Mouse (Mus musculus) cerebellum, postnatal 14 days (tissue): ENCODE measurements at regions not wholly inside any gene's neighbourhood (a gene's known extent, or its start where the extent isn't known, plus 50 kb on each side); places are given as distances from the start of the nearest gene placed in this dataset.

Experiments used
- DNase-seq, 2 experiments: peaks; one replicate each; pipeline ENCODE4 v3.0.0; 2021; ENCODE audit warnings: mixed read lengths in 2 of 2

DNA sequence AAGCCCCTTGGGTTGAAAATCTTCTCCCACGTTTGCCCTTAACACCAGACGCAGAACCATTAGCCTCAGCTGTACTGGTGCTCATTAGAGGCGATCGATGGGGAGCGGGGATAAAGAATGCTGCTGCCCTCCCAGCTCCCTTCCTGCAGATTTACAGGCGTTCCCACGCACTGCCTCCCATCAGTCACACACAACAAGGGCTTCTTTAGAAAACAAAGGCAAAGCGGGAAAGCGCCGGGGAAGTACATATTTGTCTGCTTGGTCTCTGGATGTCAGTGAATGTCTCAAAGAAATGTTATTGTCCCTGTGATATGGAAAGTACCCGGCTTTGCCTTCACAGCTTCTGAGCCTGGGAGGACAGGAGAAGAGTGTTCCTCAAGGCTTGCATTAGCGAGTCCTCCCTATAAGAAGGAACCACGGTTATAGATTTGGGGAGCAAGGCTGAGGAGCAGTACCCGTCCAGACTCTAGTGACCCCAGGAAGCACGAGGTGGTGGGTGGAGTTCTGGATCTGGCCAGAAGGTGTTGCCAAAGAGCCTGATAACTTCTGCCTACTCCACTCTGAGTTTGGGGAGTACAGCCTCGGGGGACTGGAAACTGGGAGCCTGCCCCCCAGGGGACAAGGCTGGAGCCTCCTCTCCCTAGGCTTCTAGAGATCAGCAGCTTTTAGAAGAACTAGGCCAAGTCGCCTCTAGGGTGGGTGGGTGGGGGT, 173.0 kb upstream of the Mki67 start:
- peak in 1 of 2 experiments; percentile 35 for DNase-seq

GRCm38 (mm10) chr7:135898876-135899275, 182.7 kb upstream of the Mki67 start:
- DNase-seq, result peak; percentile 52 to 76

GRCm38 (mm10) chr7:135899765-135900164, 183.6 kb upstream of the Mki67 start:
- DNase-seq, result no peak

DNA sequence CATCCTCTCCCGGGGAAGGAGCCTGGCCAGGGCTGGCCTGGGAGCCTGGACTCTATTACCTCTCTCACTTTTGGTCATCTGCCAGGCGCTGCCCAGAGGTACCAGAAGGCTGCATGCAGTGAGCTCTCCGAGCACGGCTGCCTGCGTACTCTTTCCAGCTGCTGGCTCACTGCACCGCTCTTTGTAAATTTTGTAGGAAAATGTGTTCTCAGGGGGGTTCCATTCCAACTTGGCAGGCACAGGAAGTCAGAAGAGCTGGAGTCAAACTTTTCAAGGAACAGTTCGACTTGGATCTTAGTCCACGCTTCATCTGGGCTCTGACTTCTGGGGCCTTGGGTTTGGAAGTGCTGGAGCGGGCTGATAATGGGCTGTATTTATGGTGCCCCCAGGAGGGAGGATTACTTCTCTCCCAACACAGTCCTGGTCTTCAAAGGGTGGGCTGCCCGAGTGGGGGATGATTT, 184.7 kb upstream of the Mki67 start:
- DNase-seq, result peak; percentile 28 to 29

DNA sequence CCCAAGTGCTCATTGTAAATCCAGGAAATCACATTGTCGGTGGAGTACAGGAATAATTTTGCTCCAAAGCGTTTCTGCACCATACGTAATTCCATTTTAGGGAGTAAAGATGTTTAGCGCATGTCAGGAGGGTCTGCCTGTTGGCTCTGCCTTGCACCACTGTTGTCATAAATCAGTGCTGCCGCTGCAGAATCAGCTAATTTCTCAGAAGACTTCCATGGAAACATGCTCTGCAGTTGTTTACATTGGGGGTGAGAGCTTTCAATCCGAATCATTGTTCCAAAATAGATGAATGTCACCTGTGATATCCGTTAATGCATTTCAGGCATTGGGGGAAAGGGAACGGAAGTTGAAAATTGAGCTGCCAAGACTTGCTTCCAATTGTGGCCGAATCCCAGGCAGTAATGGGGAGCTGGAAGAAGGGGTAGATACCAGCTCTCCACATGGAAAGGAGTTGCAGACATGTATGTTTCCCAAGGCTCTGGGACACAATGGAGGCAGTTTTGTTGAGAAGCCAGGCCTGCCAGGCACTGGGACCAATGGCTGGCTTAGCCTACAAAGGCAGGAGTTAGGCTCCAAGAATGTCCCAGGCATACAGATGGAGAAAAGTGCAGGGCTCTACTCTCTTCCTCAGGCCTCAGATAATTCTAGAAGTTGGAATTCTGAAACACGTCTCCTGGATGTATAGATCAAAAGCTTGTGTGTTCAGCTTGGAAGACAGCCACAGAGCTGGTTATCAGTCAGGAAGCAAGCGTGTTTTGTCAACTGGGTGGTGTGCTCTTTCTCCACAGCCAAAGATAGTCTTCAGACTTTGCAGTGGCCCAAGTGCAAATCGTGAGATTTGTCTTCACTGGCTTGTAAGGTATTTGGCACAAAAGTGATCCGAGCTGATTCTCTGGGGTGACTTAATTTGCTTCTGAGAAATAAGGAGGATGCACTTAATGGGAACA, 186.2 kb upstream of the Mki67 start:
- DNase-seq, result no peak

- DNase-seq, result no peak
Measured at GRCm38 (mm10) chr7:135911376-135911775, 195.2 kb upstream of the Mki67 start.

DNA sequence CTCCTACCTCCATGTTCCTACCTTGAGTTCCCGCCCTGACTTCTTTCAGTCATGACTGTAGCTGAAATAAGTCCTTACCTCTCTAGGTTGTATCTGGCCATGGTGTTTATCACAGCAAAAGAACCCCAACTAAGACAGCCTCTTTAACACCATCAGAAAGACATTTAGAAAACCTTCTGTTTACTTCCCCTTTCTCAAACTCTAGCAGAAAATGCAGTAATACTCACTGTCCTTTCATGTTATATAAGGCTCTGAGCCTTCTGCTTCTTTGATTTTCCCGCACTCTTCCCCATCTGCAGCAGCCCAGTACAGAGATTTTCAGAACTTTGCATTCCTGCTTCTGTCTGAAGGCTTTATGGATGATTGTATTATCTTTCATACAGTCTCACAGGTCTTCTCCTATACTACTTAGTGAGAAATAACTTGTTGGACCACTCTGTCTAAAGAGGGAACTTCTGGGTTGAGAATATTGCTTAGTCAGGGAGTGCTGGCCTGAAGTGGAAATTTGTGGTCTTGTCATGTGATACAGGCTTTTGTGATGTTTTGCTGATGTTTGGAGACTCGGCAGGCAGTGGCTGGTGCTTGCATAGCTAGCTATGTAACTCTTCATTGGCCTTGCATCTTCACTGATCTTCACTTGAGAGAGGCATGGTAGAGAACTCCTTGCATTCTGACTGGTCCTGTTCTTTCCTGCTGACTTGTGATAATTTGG, 197.9 kb upstream of the Mki67 start:
- DNase-seq, result no peak

GRCm38 (mm10) chr7:135923876-135924275, 207.7 kb upstream of the Mki67 start:
- DNase-seq, result no peak

DNA sequence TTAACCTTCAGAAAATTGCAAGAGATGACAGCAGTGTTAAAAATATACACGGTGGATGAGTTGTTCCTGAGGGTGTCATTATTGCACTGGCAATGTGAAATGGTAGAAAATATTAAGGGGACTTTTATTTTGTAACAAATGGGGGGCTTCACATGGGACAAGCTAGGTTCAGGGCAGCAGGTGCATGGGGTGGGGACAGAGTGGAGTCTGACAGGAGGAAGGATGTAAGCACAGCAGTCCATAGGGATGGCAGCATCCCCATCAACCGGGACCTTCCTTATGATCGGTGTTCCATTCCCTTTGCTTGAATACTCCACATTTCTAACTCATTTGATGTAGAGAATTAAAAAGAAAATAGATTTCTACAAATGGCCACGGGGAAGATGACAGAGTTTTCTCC, 208.5 kb upstream of the Mki67 start:
- DNase-seq, result no peak

DNA sequence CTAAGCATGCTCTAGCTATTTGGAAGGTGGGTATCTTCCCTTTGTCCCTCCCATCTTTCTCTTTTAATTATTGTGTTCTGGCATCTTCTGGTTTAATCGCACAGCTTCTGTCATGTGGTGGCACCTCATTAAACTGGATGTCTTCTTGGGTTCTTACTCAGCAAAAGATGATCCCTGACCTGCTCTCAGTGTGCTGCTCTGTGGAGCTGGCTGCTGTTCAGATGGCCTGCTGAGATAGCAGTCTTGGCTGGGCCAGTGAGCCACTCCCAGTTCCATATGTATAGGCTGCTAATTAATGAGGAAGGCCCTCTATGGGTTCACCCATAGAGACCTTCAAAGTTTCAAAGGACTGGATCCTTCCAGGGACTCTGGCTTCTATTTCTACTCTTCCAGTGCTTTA, 213.9 kb upstream of the Mki67 start:
- DNase-seq, result peak; percentile 14 to 21

GRCm38 (mm10) chr7:135932595-135933175, 216.5 kb upstream of the Mki67 start:
- DNase-seq, result peak; percentile 48 to 60

- no peak for DNase-seq
Measured at GRCm38 (mm10) chr7:135935180-135935579, 219.0 kb upstream of the Mki67 start.

- DNase-seq, result no peak
Measured at GRCm38 (mm10) chr7:135937465-135937864, 221.3 kb upstream of the Mki67 start.

DNA sequence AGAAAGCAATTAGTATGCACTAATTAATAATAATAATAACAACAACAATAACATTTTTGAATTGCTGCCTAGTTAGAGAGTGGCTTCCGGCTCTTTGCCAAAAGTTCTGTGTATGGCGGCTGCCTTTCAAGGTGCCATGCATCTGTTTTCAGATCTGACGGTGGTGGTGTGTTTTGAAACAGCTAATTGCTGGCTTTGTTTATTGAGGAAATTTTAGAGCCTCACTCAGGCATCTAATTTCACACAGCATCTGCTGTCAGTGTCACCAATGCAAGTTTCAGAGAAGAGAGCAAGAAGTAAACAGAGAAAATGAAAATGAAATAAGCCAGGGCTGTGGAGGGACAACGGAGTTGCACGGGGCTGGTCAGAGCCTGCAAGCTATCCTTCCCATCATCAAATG, 223.2 kb upstream of the Mki67 start:
- DNase-seq, result peak in 1 of 2 experiments; percentile 14

GRCm38 (mm10) chr7:135942826-135943225, 226.7 kb upstream of the Mki67 start:
- DNase-seq, result no peak

DNA sequence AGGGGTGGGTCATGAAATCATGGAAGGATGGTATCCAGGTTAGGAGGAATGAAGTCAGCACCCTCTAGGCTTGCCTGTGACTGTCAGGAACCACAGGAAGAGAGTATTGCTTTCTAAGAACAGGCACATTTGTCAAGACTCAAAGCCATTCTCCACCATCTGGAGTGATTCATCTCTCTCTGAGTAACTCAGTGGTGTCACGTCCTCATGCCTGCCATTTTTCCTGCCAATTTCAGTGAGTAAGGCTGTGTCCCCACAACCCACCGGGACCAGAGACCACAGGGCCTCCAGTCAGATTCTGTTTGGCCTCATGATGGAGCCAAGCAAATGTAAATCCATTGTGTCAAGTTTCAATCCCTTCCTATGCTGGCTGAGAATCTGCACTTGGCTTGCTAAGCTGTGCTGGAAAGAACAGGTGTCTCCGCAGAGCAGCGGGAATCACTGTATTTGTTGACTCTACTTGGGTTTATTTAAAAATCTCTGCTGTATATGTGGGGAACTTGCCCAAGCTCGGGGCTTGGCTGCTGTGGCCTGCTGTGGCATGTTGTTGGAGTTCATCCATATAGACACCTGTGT, 230.0 kb upstream of the Mki67 start:
- DNase-seq, result peak in 1 of 2 experiments; percentile 18

DNA sequence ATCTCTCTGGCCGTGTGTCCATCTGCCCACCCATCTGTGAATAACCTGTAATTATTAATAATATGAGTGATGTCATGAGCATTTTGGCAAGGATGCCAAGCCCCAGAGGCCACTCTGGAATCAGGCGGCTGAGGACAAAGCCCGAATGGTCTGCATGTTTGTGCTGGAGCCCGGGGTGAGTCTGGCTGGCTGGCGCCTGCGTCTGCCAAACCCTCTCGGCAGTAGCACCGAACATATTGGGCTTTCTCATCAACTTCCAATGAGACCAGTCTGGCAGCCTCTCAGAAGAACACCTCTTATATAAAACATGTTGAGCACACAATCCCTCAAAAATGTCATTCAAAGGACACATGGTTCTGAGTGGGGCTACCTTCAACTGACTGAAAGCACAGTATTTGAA, 244.9 kb upstream of the Mki67 start:
- peak; percentile 73 to 84 for DNase-seq

GRCm38 (mm10) chr7:135965528-135965927, 249.4 kb upstream of the Mki67 start:
- peak; percentile 31 to 40 for DNase-seq

DNA sequence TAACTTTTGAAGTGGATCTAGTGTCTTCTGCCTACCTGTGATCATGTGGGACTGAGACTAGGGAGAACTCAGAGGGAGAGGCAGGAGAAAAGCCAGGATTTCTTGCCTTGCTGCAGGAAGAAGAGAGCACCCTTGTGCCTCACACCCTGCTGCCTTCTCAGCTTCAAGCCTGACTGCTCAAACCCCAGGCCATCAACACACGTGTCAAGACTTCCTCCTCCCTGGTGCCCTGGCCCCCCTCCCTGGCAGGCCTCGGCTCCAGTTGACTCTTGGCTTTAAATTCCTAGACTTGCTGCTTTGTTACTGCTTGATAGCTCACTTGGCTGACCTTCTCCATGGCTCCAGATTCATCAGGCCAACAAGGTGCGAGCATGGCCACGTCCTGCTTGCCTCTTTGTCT, 250.1 kb upstream of the Mki67 start:
- no peak for DNase-seq

- no peak for DNase-seq
Measured at GRCm38 (mm10) chr7:135968638-135969037, 252.5 kb upstream of the Mki67 start.

GRCm38 (mm10) chr7:135986021-135986420, 269.9 kb upstream of the Mki67 start:
- DNase-seq, result no peak

DNA sequence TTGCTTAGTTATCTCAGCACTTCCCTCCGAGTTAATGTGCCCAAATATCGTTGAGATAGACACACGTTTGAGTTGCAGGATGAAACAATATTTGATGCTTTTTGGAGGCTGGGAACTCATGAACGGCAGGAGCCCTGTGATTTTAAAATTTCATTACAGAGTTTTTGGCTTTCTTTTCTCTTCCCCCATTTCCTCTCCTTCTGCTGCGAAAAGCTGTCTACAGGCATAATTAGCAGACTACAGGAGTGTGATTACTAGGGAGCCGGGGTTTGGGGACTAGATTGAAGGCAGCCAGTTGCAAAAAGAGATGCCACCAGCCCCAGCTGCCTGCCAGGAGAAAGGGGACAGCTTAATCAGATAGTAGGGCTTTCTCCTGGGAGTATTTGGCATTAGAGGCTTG, 274.2 kb upstream of the Mki67 start:
- DNase-seq, result no peak
